Mouse (Mus musculus) CH12.LX (cell line): ENCODE data around the gene Neurog1.

Source experiments
- POLR2A ChIP-seq: IDR thresholded peaks from 2 replicates; pipeline ENCODE4 v1.6.1; 2011; ENCODE audit warnings: low read depth, mild to moderate bottlenecking, improper control_type of control experiment, low read length
- RAD21 ChIP-seq: IDR thresholded peaks from 2 replicates; pipeline ENCODE4 v1.6.1; 2011; ENCODE audit warnings: low read depth, mild to moderate bottlenecking, low read length, improper control_type of control experiment, moderate library complexity

GRCm38 (mm10) chr13:56295586-56295942 lies 43.6 kb upstream of the Neurog1 start:
- TF ChIP-seq RAD21 (no peak), POLR2A (no peak)
